Mouse (Mus musculus) heart, postnatal 14 days (tissue): ENCODE results near the gene Crtc1. TPM values are rescaled to one million over a fixed set of nuclear protein-coding genes. Genes with fewer than 3 reads are reported as not detected.

Experiments used
- total RNA-seq, 2 experiments: library from RNA; stranded (reverse); gene quantifications; 2 replicates each; pipeline ENCODE4 v1.2.3; 2021

Gene Crtc1
- total RNA-seq, 2 experiments from 2014 or later: 7.7 to 9.5 TPM

Other genes with a start within 250 kb of the Crtc1 start
- gene Slc25a42, start 227.3 kb downstream of the Crtc1 start, total RNA-seq: 10 to 100 TPM; 46.4 to 55.4 TPM
- gene Sugp2, start 205.4 kb downstream of the Crtc1 start, total RNA-seq: 10 to 100 TPM; 40.2 to 44.7 TPM
- gene Armc6, start 205.1 kb downstream of the Crtc1 start, total RNA-seq: 1 to 10 TPM; 6.6 to 9.7 TPM
- gene Homer3, start 156.8 kb downstream of the Crtc1 start, total RNA-seq: 10 to 100 TPM; 16.6 to 18.0 TPM
- gene Ddx49, start 137.1 kb downstream of the Crtc1 start, total RNA-seq: 10 to 100 TPM; 28.9 to 29.0 TPM
- gene Cope, start 137.1 kb downstream of the Crtc1 start, total RNA-seq: 100 to 1,000 TPM; 160 to 164 TPM
- under 1 TPM; 0.56 to 0.72 TPM for gene Cers1, start 123.8 kb downstream of the Crtc1 start, total RNA-seq
- gene Gdf1, start 109.8 kb downstream of the Crtc1 start, total RNA-seq: not detected
- 10 to 100 TPM; 41.3 to 44.0 TPM for gene Upf1, start 86.3 kb downstream of the Crtc1 start, total RNA-seq
- 1 to 10 TPM; 2.4 to 3.8 TPM for gene Comp, start 66.0 kb downstream of the Crtc1 start, total RNA-seq
- 1 to 10 TPM; 5.5 to 6.9 TPM for gene Klhl26, start 37.4 kb upstream of the Crtc1 start, total RNA-seq
- gene Tmem59l, start 47.8 kb upstream of the Crtc1 start, total RNA-seq: not detected
- gene Crlf1, start 53.6 kb upstream of the Crtc1 start, total RNA-seq: under 1 TPM; 0.22 to 0.29 TPM
- gene Rex1bd, start 67.2 kb upstream of the Crtc1 start, total RNA-seq: 100 to 1,000 TPM; 105 TPM
- 1,000 to 10,000 TPM; 1,458 to 1,541 TPM for gene Uba52, start 71.2 kb upstream of the Crtc1 start, total RNA-seq
- 100 to 1,000 TPM; 150 to 163 TPM for gene Fkbp8, start 88.1 kb upstream of the Crtc1 start, total RNA-seq
- 10 to 100 TPM; 75.3 to 76.6 TPM for gene Kxd1, start 88.4 kb upstream of the Crtc1 start, total RNA-seq
- gene Ell, start 99.9 kb upstream of the Crtc1 start, total RNA-seq: 10 to 100 TPM; 15.5 to 16.5 TPM
- 10 to 100 TPM; 25.8 to 27.7 TPM for gene Isyna1, start 154.8 kb upstream of the Crtc1 start, total RNA-seq
- gene Ssbp4, start 169.3 kb upstream of the Crtc1 start, total RNA-seq: 10 to 100 TPM; 39.7 to 46.4 TPM
- gene Lrrc25, start 176.6 kb upstream of the Crtc1 start, total RNA-seq: 1 to 10 TPM; 1.8 to 2.5 TPM
- gene Gdf15, start 192.9 kb upstream of the Crtc1 start, total RNA-seq: 1 to 10 TPM in 1 of 2 experiments, under 1 TPM in 1; 0.41 to 1.6 TPM
- gene Pgpep1, start 220.8 kb upstream of the Crtc1 start, total RNA-seq: 10 to 100 TPM; 38.4 to 46.8 TPM
- 10 to 100 TPM; 75.0 to 76.5 TPM for gene Lsm4, start 233.7 kb upstream of the Crtc1 start, total RNA-seq